Mouse (Mus musculus): ENCODE results near the gene Ggt6. TPM values are rescaled to one million over a fixed set of nuclear protein-coding genes. Genes with fewer than 3 reads are reported as not detected.

Gene Ggt6
- total and polyA plus RNA-seq, 3 experiments, result 0.13 to 0.19 TPM; not detected in 1

GRCm38 (mm10) chr11:72397072-72397471 lies 38.3 kb upstream of the Ggt6 start:
- Histone ChIP-seq H3K27me3 (replicated peaks) (peaks cover 89% of the 10 kb centered on the region), H3K36me3 (replicated peaks in 1 of 2; ENCODE audit: control insufficient read depth in 1 of 2, insufficient read depth in 1 of 2, low read length in 1 of 2) (no peaks in the 10 kb centered on the region), H3K9ac (ENCODE audit: insufficient read depth, low read depth) (no peak overlapping the region), H3K9me3 (replicated peaks; ENCODE audit: low read length) (peaks cover 7% of the 10 kb centered on the region), H3K79me2 (replicated peaks; ENCODE audit: control insufficient read depth, extremely low read depth, insufficient read depth, poor library complexity, severe bottlenecking) (no peaks in the 10 kb centered on the region), H3K4me3 (replicated peaks in 1 of 3; ENCODE audit: low read depth in 2 of 3, low read length in 2 of 3, poor library complexity in 1 of 3) (no peak overlapping the region), H3K4me1 (ENCODE audit: control insufficient read depth in 1 of 2, insufficient read depth in 2 of 2) (no peaks in the 10 kb centered on the region), H3K4me2 (ENCODE audit: insufficient read depth, low read depth, poor library complexity, severe bottlenecking) (no peak overlapping the region), H3K27ac (ENCODE audit: insufficient read depth, low read depth) (no peak overlapping the region)
- dilution Hi-C loops (cut with MboI; ENCODE audit: extremely low pct_ligation_motif_present, extremely low pct_unique_long_range_greater_than_20kb, low sequenced_read_pairs), result no loop called here
- no peak for DNase-seq (ENCODE audit: extremely low read depth)
- in situ Hi-C loops (cut with MboI; ENCODE audit: low pct_ligation_motif_present, low pct_unique_long_range_greater_than_20kb, low sequenced_read_pairs), result no loop called here
- no peak for TF ChIP-seq ZMIZ1 (IDR thresholded peaks at IDR 0.05; ENCODE audit: low read depth, low read length)
- TF ChIP-seq MXI1 (IDR thresholded peaks at IDR 0.05; ENCODE audit: low read depth, low read length), result no peak
- TF ChIP-seq CTCF (conservative IDR thresholded peaks at IDR 0.05 in 1 of 2, IDR thresholded peaks at IDR 0.05 in 1 of 2; ENCODE audit: low read depth in 2 of 2, low read length in 2 of 2), result no peak
- TF ChIP-seq BHLHE40 (IDR thresholded peaks at IDR 0.05; ENCODE audit: low read depth, low read length), result no peak
- no peak for TF ChIP-seq RCOR1 (conservative IDR thresholded peaks at IDR 0.05; ENCODE audit: low read depth, low read length)
- no peak for TF ChIP-seq JUN (IDR thresholded peaks at IDR 0.05; ENCODE audit: insufficient read depth, low read depth, low read length)
- no peak for TF ChIP-seq CHD2 (IDR thresholded peaks at IDR 0.05; ENCODE audit: low read length)
- no peak for TF ChIP-seq USF2 (conservative IDR thresholded peaks at IDR 0.05; ENCODE audit: low read depth, low read length)
- TF ChIP-seq MAZ (IDR thresholded peaks at IDR 0.05; ENCODE audit: low read depth, low read length), result no peak
- TF ChIP-seq ZKSCAN1 (IDR thresholded peaks at IDR 0.05; ENCODE audit: borderline replicate concordance, low read depth, low read length), result no peak

GRCm38 (mm10) chr11:72397811-72398525 lies 37.4 kb upstream of the Ggt6 start:
- Histone ChIP-seq H3K27ac (ENCODE audit: insufficient read depth, low read depth) (no peak overlapping the region), H3K4me3 (replicated peaks in 1 of 3; ENCODE audit: low read depth in 2 of 3, low read length in 2 of 3, poor library complexity in 1 of 3) (no peak overlapping the region), H3K9me3 (replicated peaks; ENCODE audit: low read length) (peaks cover 7% of the 10 kb centered on the region), H3K36me3 (replicated peaks in 1 of 2; ENCODE audit: control insufficient read depth in 1 of 2, insufficient read depth in 1 of 2, low read length in 1 of 2) (no peaks in the 10 kb centered on the region), H3K9ac (ENCODE audit: insufficient read depth, low read depth) (no peak overlapping the region), H3K4me2 (ENCODE audit: insufficient read depth, low read depth, poor library complexity, severe bottlenecking) (no peak overlapping the region), H3K4me1 (ENCODE audit: control insufficient read depth in 1 of 2, insufficient read depth in 2 of 2) (no peaks in the 10 kb centered on the region), H3K27me3 (replicated peaks) (peaks cover 95% of the 10 kb centered on the region), H3K79me2 (replicated peaks; ENCODE audit: control insufficient read depth, extremely low read depth, insufficient read depth, poor library complexity, severe bottlenecking) (no peaks in the 10 kb centered on the region)
- in situ Hi-C loops (cut with MboI; ENCODE audit: low pct_ligation_motif_present, low pct_unique_long_range_greater_than_20kb, low sequenced_read_pairs) (no loop called here), dilution Hi-C loops (cut with MboI; ENCODE audit: extremely low pct_ligation_motif_present, extremely low pct_unique_long_range_greater_than_20kb, low sequenced_read_pairs) (no loop called here)
- TF ChIP-seq POLR2A (IDR thresholded peaks at IDR 0.05; ENCODE audit: low read depth, low read length) (no peak), PAX5 (IDR thresholded peaks at IDR 0.05; ENCODE audit: low read length) (no peak), MEF2A (IDR thresholded peaks at IDR 0.05; ENCODE audit: borderline replicate concordance, low read depth, low read length) (no peak), UBTF (IDR thresholded peaks at IDR 0.05; ENCODE audit: low read depth, low read length) (no peak), MYC (IDR thresholded peaks at IDR 0.05; ENCODE audit: low read depth, low read length) (no peak), MAZ (IDR thresholded peaks at IDR 0.05; ENCODE audit: low read depth, low read length) (no peak), ZC3H11A (IDR thresholded peaks at IDR 0.05; ENCODE audit: low read depth, low read length) (no peak), POLR2AphosphoS2 (IDR thresholded peaks at IDR 0.05; ENCODE audit: low read depth, low read length) (no peak), USF2 (conservative IDR thresholded peaks at IDR 0.05; ENCODE audit: low read depth, low read length) (no peak), ZNF384 (IDR thresholded peaks at IDR 0.05; ENCODE audit: low read depth, low read length) (no peak), BHLHE40 (IDR thresholded peaks at IDR 0.05; ENCODE audit: low read depth, low read length) (no peak), CHD1 (IDR thresholded peaks at IDR 0.05; ENCODE audit: low read depth, low read length) (no peak), ZKSCAN1 (IDR thresholded peaks at IDR 0.05; ENCODE audit: borderline replicate concordance, low read depth, low read length) (no peak), SMC3 (IDR thresholded peaks at IDR 0.05; ENCODE audit: low read depth, low read length) (no peak), JUN (IDR thresholded peaks at IDR 0.05; ENCODE audit: insufficient read depth, low read depth, low read length) (no peak), GABPA (IDR thresholded peaks at IDR 0.05; ENCODE audit: insufficient replicate concordance, low read depth, low read length) (no peak), EP300 (IDR thresholded peaks at IDR 0.05; ENCODE audit: low read length) (no peak), TBP (conservative IDR thresholded peaks at IDR 0.05; ENCODE audit: low read depth, low read length) (no peak)
- DNase-seq (ENCODE audit: extremely low read depth), result no peak
